Mouse (Mus musculus) heart, postnatal 0 days (tissue): ENCODE measurements around the gene Gm609.

Source experiments
- CTCF ChIP-seq: IDR thresholded peaks from 2 replicates; pipeline ENCODE4 v1.5.1; 2016; ENCODE audit warnings: antibody characterized with exemption, control low read depth, low read depth
- EP300 ChIP-seq: IDR thresholded peaks from 2 replicates; pipeline ENCODE4 v1.6.1; 2016; ENCODE audit warnings: antibody characterized with exemption, low read depth

DNA sequence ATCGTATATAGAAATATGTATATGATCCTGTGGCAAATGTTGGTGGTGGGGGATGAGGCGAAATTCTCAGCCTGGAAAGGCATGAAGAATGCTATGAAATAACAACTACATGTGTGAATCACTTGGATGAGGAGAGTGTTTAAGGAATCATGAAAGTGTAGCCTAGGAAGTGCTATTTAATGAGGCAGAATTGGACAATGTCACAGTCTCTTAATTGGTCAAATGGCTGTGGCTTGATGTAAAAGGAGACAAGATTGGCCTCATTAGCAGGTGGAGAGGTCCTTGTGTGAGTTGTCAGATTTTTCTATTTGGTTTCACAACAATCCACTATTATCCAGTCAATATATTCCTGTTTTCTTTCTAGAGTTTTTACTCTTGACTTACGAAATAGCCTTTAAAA, 101.1 kb downstream of the Gm609 start:
- TF ChIP-seq CTCF (no peak), EP300 (no peak)
